Mouse (Mus musculus) liver, postnatal 0 days (tissue): ENCODE results near the gene Chn2. TPM values are rescaled to one million over a fixed set of nuclear protein-coding genes. Genes with fewer than 3 reads are reported as not detected.
A peak's percentile ranks its signal among the peaks of the same experiment; 100 is the strongest.

ENCODE experiments used
- ATAC-seq: fragments of 200-750 bp; cut with Nextera tagmentation; 2 replicates; pipeline ENCODE4 v1.8.0; 2017; ENCODE audit warnings: mild to moderate bottlenecking, moderate library complexity
- DNase-seq: peaks from one replicate; pipeline ENCODE4 v3.0.0-alpha.2; 2016
- H3K27ac ChIP-seq: fragments of 300-500 bp; sonication (generic); 2 replicates; pipeline ENCODE4 v1.5.1; 2014; ENCODE audit warnings: antibody characterized with exemption, moderate library complexity, mild to moderate bottlenecking, low read depth
- H3K27me3 ChIP-seq: fragments of 300-500 bp; sonication (generic); 2 replicates; pipeline ENCODE4 v1.6.1; 2014; ENCODE audit warnings: low read length, control low read depth, mixed read lengths; ENCODE audit not compliant: insufficient read depth
- H3K36me3 ChIP-seq: fragments of 300-500 bp; sonication (generic); replicated peaks from 2 replicates; pipeline ENCODE4 v1.6.1; 2014; ENCODE audit warnings: mild to moderate bottlenecking, control low read depth, low read length, moderate library complexity, mixed read lengths; ENCODE audit not compliant: insufficient read depth
- H3K4me1 ChIP-seq: fragments of 300-500 bp; sonication (generic); 2 replicates; pipeline ENCODE4 v1.6.1; 2014; ENCODE audit warnings: antibody characterized with exemption, mild to moderate bottlenecking, control low read depth; ENCODE audit not compliant: insufficient read depth
- H3K4me2 ChIP-seq: fragments of 300-500 bp; sonication (generic); 2 replicates; pipeline ENCODE4 v1.6.1; 2014; ENCODE audit warnings: low read depth, mild to moderate bottlenecking, low read length, moderate library complexity, mixed read lengths
- H3K4me3 ChIP-seq: fragments of 300-500 bp; sonication (generic); 2 replicates; pipeline ENCODE4 v1.5.1; 2014; ENCODE audit warnings: low read depth, low read length
- H3K9ac ChIP-seq: fragments of 300-500 bp; sonication (generic); replicated peaks from 2 replicates; pipeline ENCODE4 v1.6.1; 2014; ENCODE audit warnings: mild to moderate bottlenecking, moderate library complexity
- H3K9me3 ChIP-seq: fragments of 300-500 bp; sonication (generic); 2 replicates; pipeline ENCODE4 v1.6.1; 2016; ENCODE audit warnings: mild to moderate bottlenecking, control low read depth, low read length, mixed read lengths
- CTCF ChIP-seq: sonication (generic); IDR thresholded peaks from 2 replicates; pipeline ENCODE4 v1.5.1; 2016; ENCODE audit warnings: antibody characterized with exemption, low read depth
- EP300 ChIP-seq: IDR thresholded peaks from 2 replicates; pipeline ENCODE4 v1.6.1; 2016; ENCODE audit warnings: antibody characterized with exemption, low read depth, mild to moderate bottlenecking
- WGBS: fragments of 180-500 bp; shearing (Covaris S2); extraction: QIAGEN DNeasy Blood & Tissue Kit; methylation state at CpG from one replicate; pipeline ENCODE4 v1.1.7; 2014; ENCODE audit not compliant: insufficient replicate concordance; 5-methylcytosine and 5-hydroxymethylcytosine counted together
- polyA plus RNA-seq: library from polyadenylated mRNA; unstranded; fragments of >200 nt; fragmentation: Nextera tagmentation; extraction: Ambion mirVana; gene quantifications from 2 replicates; pipeline ENCODE4 v1.2.1, GENCODE M21; 2015

The Chn2 gene
- polyA plus RNA-seq: 10.8 and 12.4 TPM in 2 replicates

- WGBS: under 1% methylated on average over 36 of the region's 43 CpGs
- Histone ChIP-seq H3K4me2 (peak within 1 kb of the TSS; percentile 90), H3K9me3 (no peaks in the 10 kb centered on the region), H3K36me3 (no peaks in the 10 kb centered on the region), H3K4me1 (peaks cover 11% of the 10 kb centered on the region; the same call in 1 of the 2 replicates), H3K9ac (peak within 1 kb of the TSS; percentile 74), H3K27me3 (peaks cover 11% of the 10 kb centered on the region; the same call in 1 of the 2 replicates), H3K4me3 (peak within 1 kb of the TSS; percentile 64), H3K27ac (peak within 1 kb of the TSS; percentile 82)
- ATAC-seq (peak; percentile 52), DNase-seq (peak; percentile 63)
- TF ChIP-seq CTCF (no peak), EP300 (no peak)
These were observed at the start of gene Chn2 for GRCm38 (mm10) chr6:54039357-54039804. TSS of gene Chn2 (plus strand) at chr6:54039554.

GRCm38 (mm10) chr6:53992386-53992785, 47.0 kb upstream of the Chn2 start:
- no peaks in the 10 kb centered on the region for H3K27me3 ChIP-seq
- no peak for ATAC-seq
- DNase-seq: no peak
- H3K36me3 ChIP-seq: no peaks in the 10 kb centered on the region
- no peak overlapping the region for H3K4me3 ChIP-seq
- H3K9me3 ChIP-seq: peaks cover 4% of the 10 kb centered on the region; the same call in 1 of the 2 replicates
- H3K4me2 ChIP-seq: no peak overlapping the region
- H3K9ac ChIP-seq: no peak overlapping the region
- no peak overlapping the region for H3K27ac ChIP-seq
- H3K4me1 ChIP-seq: peaks cover 10% of the 10 kb centered on the region
- WGBS: 67% methylated on average over 3 of the region's 3 CpGs
- TF ChIP-seq EP300 (no peak), CTCF (no peak)

GRCm38 (mm10) chr6:53995519-53995918, 43.8 kb upstream of the Chn2 start:
- ATAC-seq (no peak), DNase-seq (no peak)
- WGBS: 47% methylated on average over 4 of the region's 4 CpGs
- H3K4me2 ChIP-seq: no peak overlapping the region
- H3K9me3 ChIP-seq: peaks cover 4% of the 10 kb centered on the region; the same call in 1 of the 2 replicates
- TF ChIP-seq EP300: peak; percentile 44; the same call in 1 of the 2 replicates
- no peak for TF ChIP-seq CTCF
- H3K36me3 ChIP-seq: no peaks in the 10 kb centered on the region
- H3K27ac ChIP-seq: 0 out of 2 replicates have a peak overlapping the region, but pooled peaks have one; percentile 7
- H3K4me3 ChIP-seq: no peak overlapping the region
- no peak overlapping the region for H3K9ac ChIP-seq
- no peaks in the 10 kb centered on the region for H3K27me3 ChIP-seq
- peaks cover 10% of the 10 kb centered on the region for H3K4me1 ChIP-seq

- ATAC-seq: no peak
- WGBS: 41% methylated on average over 3 of the region's 3 CpGs
These were observed 43.0 kb upstream of the Chn2 start for GRCm38 (mm10) chr6:53996226-53996955.

GRCm38 (mm10) chr6:54005302-54005701, 34.1 kb upstream of the Chn2 start:
- Histone ChIP-seq H3K36me3 (no peaks in the 10 kb centered on the region), H3K4me2 (no peak overlapping the region), H3K9ac (no peak overlapping the region), H3K4me3 (no peak overlapping the region), H3K27me3 (no peaks in the 10 kb centered on the region), H3K27ac (no peak overlapping the region), H3K9me3 (no peaks in the 10 kb centered on the region), H3K4me1 (no peaks in the 10 kb centered on the region)
- 72% methylated on average over 4 of the region's 4 CpGs for WGBS
- no peak for ATAC-seq
- DNase-seq: no peak
- TF ChIP-seq EP300: no peak
- no peak for TF ChIP-seq CTCF

More at GRCm38 (mm10) chr6:53996226-53996955, 43.0 kb upstream of the Chn2 start:
- Histone ChIP-seq H3K27ac (no peak overlapping the region), H3K36me3 (no peaks in the 10 kb centered on the region), H3K9me3 (peaks cover 4% of the 10 kb centered on the region; the same call in 1 of the 2 replicates), H3K4me3 (no peak overlapping the region), H3K4me2 (no peak overlapping the region), H3K4me1 (peaks cover 10% of the 10 kb centered on the region), H3K9ac (no peak overlapping the region), H3K27me3 (no peaks in the 10 kb centered on the region)
- no peak for DNase-seq
- TF ChIP-seq EP300 (no peak), CTCF (no peak)

- Histone ChIP-seq H3K9ac (no peak overlapping the region), H3K27me3 (no peaks in the 10 kb centered on the region), H3K4me1 (no peaks in the 10 kb centered on the region), H3K36me3 (no peaks in the 10 kb centered on the region), H3K9me3 (no peaks in the 10 kb centered on the region), H3K27ac (no peak overlapping the region), H3K4me3 (no peak overlapping the region), H3K4me2 (peak overlapping the region; percentile 9; the same call in 1 of the 2 replicates)
- ATAC-seq (no peak), DNase-seq (no peak)
- TF ChIP-seq CTCF: no peak
- no peak for TF ChIP-seq EP300
- WGBS: 68% methylated on average over 16 of the region's 16 CpGs
These were observed 30.8 kb upstream of the Chn2 start for GRCm38 (mm10) chr6:54008448-54009120.
